Mouse (Mus musculus) lung, adult 10 weeks (tissue): ENCODE results near the gene Selenop. TPM values are rescaled to one million over a fixed set of nuclear protein-coding genes. Genes with fewer than 3 reads are reported as not detected.

Experiments
- polyA plus RNA-seq: library from polyadenylated mRNA; stranded (reverse); fragments of 350-450 nt; fragmentation: Illumina TruSeq; extraction: RNeasy Lipid Tissue Mini Kit (QIAGEN cat#74804); gene quantifications from one replicate; pipeline ENCODE4 v1.2.3, GENCODE M21; 2014; ENCODE audit warnings: low read depth, low replicate concordance; ENCODE audit not compliant: insufficient read depth

Gene Selenop
- 1,023 TPM for polyA plus RNA-seq

GRCm38 (mm10) chr15:3268247-3268646, at the start of gene Selenop:
Gene Selenop, plus strand, starts transcription at chr15:3268547.

DNA sequence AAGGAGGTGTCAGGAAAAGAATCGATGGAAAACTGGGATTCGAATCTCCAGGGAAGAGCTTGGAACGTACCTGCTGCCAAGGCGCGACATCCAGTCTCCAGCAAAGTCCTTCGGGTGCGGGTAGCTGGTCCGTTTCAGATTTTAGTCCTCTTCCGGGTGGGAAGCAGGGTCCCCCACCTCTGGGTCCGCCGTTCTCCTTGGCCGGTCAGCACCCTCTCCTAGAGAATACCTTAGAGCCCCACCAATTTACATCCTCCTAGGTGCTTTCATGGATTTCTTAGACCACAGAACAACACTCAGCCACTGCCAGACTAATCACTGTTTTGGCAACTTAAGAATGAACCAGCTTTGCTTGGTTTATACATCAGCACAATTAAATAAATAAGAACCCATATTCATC, 35.1 kb downstream of the Selenop start, which contains the start of gene Ccdc152:
Gene Ccdc152 (minus strand): TSS at position 101 of the 400 bp plus-strand sequence.

Other genes starting within 250 kb of the Selenop start
- gene Ccdc152, start 35.0 kb downstream of the Selenop start, polyA plus RNA-seq, result not detected